Mouse (Mus musculus): ENCODE data around the gene Samd14. TPM values are rescaled to one million over a fixed set of nuclear protein-coding genes. Genes with fewer than 3 reads are reported as not detected.

Gene Samd14
- polyA plus RNA-seq, 1 experiment from 2014 or later = 94.6 TPM

- H3K9ac ChIP-seq = peak overlapping the region; percentile 15; the same call in 1 of the 2 replicates
- WGBS = 76% methylated on average over 8 of the region's 8 CpGs
- peaks cover 78% of the 10 kb centered on the region for H3K36me3 ChIP-seq
- H3K9me3 ChIP-seq (replicated peaks) = no peaks in the 10 kb centered on the region
- no peaks in the 10 kb centered on the region for H3K27me3 ChIP-seq
- H3K27ac ChIP-seq = peak overlapping the region; percentile 80
- no peak overlapping the region for H3K4me2 ChIP-seq (replicated peaks)
- H3K4me1 ChIP-seq = peaks cover 50% of the 10 kb centered on the region
- H3K4me3 ChIP-seq = no peak overlapping the region
- no peak for ATAC-seq (ENCODE audit: low FRiP score)
Measured at GRCm38 (mm10) chr11:95000128-95000527, 9.6 kb upstream of the Samd14 start.

GRCm38 (mm10) chr11:95000548-95000947, 9.1 kb upstream of the Samd14 start:
- Histone ChIP-seq H3K4me3 (no peak overlapping the region), H3K9ac (peak overlapping the region; percentile 15; the same call in 1 of the 2 replicates), H3K4me2 (replicated peaks) (no peak overlapping the region), H3K9me3 (replicated peaks) (no peaks in the 10 kb centered on the region), H3K36me3 (peaks cover 82% of the 10 kb centered on the region), H3K27ac (peak overlapping the region; percentile 80), H3K4me1 (peaks cover 48% of the 10 kb centered on the region), H3K27me3 (no peaks in the 10 kb centered on the region)
- peak; percentile 19 for ATAC-seq (ENCODE audit: low FRiP score)
- WGBS = 35% methylated on average over 4 of the region's 4 CpGs

GRCm38 (mm10) chr11:95001058-95001457, 8.6 kb upstream of the Samd14 start:
- H3K4me2 ChIP-seq (replicated peaks) = peak overlapping the region; percentile 19; the same call in 1 of the 2 replicates

GRCm38 (mm10) chr11:95001584-95002347, 7.9 kb upstream of the Samd14 start:
- Histone ChIP-seq H3K9me3 (replicated peaks) (no peaks in the 10 kb centered on the region), H3K27me3 (no peaks in the 10 kb centered on the region), H3K9ac (peak overlapping the region; percentile 13; the same call in 1 of the 2 replicates), H3K27ac (peak overlapping the region; percentile 30; the same call in 1 of the 2 replicates), H3K4me3 (no peak overlapping the region), H3K4me2 (replicated peaks) (no peak overlapping the region), H3K4me1 (peaks cover 45% of the 10 kb centered on the region), H3K36me3 (peaks cover 78% of the 10 kb centered on the region)
- 87% methylated on average over 21 of the region's 21 CpGs for WGBS
- no peak for ATAC-seq (ENCODE audit: low FRiP score)

More at GRCm38 (mm10) chr11:95001058-95001457, 8.6 kb upstream of the Samd14 start:
- H3K27ac ChIP-seq = peak overlapping the region; percentile 80
- H3K27me3 ChIP-seq = no peaks in the 10 kb centered on the region
- H3K36me3 ChIP-seq = peaks cover 85% of the 10 kb centered on the region
- 3% methylated on average over 8 of the region's 8 CpGs for WGBS
- ATAC-seq (ENCODE audit: low FRiP score) = peak; percentile 69
- peaks cover 48% of the 10 kb centered on the region for H3K4me1 ChIP-seq
- peak overlapping the region; percentile 33; the same call in 1 of the 2 replicates for H3K9ac ChIP-seq
- H3K4me3 ChIP-seq = no peak overlapping the region
- no peaks in the 10 kb centered on the region for H3K9me3 ChIP-seq (replicated peaks)

- WGBS = 92% methylated on average over 8 of the region's 8 CpGs
- Histone ChIP-seq H3K4me1 (peaks cover 48% of the 10 kb centered on the region), H3K27ac (no peak overlapping the region), H3K36me3 (peaks cover 68% of the 10 kb centered on the region), H3K4me3 (no peak overlapping the region), H3K9ac (no peak overlapping the region), H3K27me3 (no peaks in the 10 kb centered on the region), H3K4me2 (replicated peaks) (no peak overlapping the region), H3K9me3 (replicated peaks) (no peaks in the 10 kb centered on the region)
- no peak for ATAC-seq (ENCODE audit: low FRiP score)
Measured at GRCm38 (mm10) chr11:95002705-95003104, 7.0 kb upstream of the Samd14 start.

- WGBS = 88% methylated on average over 12 of the region's 12 CpGs
- Histone ChIP-seq H3K4me2 (replicated peaks) (no peak overlapping the region), H3K36me3 (peaks cover 53% of the 10 kb centered on the region), H3K27me3 (no peaks in the 10 kb centered on the region), H3K4me1 (peaks cover 54% of the 10 kb centered on the region), H3K4me3 (no peak overlapping the region), H3K9me3 (replicated peaks) (no peaks in the 10 kb centered on the region), H3K27ac (peak overlapping the region; percentile 60), H3K9ac (peak overlapping the region; percentile 43; the same call in 1 of the 2 replicates)
- no peak for ATAC-seq (ENCODE audit: low FRiP score)
Measured at GRCm38 (mm10) chr11:95004136-95004936, 5.3 kb upstream of the Samd14 start.

- 57% methylated on average over 6 of the region's 6 CpGs for WGBS
- Histone ChIP-seq H3K4me3 (no peak overlapping the region), H3K4me2 (replicated peaks) (no peak overlapping the region), H3K9me3 (replicated peaks) (no peaks in the 10 kb centered on the region), H3K4me1 (peaks cover 55% of the 10 kb centered on the region), H3K27me3 (no peaks in the 10 kb centered on the region), H3K36me3 (peaks cover 48% of the 10 kb centered on the region), H3K27ac (peak overlapping the region; percentile 60), H3K9ac (0 out of 2 replicates have a peak overlapping the region, but pooled peaks have one; percentile 43)
- ATAC-seq (ENCODE audit: low FRiP score) = no peak
Measured at GRCm38 (mm10) chr11:95004937-95005198, 4.8 kb upstream of the Samd14 start.

GRCm38 (mm10) chr11:95006038-95006437, 3.6 kb upstream of the Samd14 start:
- WGBS = 33% methylated on average over 4 of the region's 4 CpGs
- H3K9ac ChIP-seq = 0 out of 2 replicates have a peak overlapping the region, but pooled peaks have one; percentile 5

GRCm38 (mm10) chr11:95006525-95007219, 3.0 kb upstream of the Samd14 start:
- H3K4me1 ChIP-seq = peaks cover 47% of the 10 kb centered on the region
- no peaks in the 10 kb centered on the region for H3K9me3 ChIP-seq (replicated peaks)
- H3K4me2 ChIP-seq (replicated peaks) = peak overlapping the region; percentile 66
- H3K27me3 ChIP-seq = no peaks in the 10 kb centered on the region
- 2% methylated on average over 27 of the region's 27 CpGs for WGBS
- H3K36me3 ChIP-seq = peaks cover 39% of the 10 kb centered on the region
- H3K4me3 ChIP-seq = peak overlapping the region; percentile 35
- ATAC-seq (ENCODE audit: low FRiP score) = peak; percentile 53
- peak overlapping the region; percentile 61 for H3K9ac ChIP-seq
- peak overlapping the region; percentile 75 for H3K27ac ChIP-seq

More at GRCm38 (mm10) chr11:95006038-95006437, 3.6 kb upstream of the Samd14 start:
- peak overlapping the region; percentile 66 for H3K4me2 ChIP-seq (replicated peaks)
- H3K27ac ChIP-seq = peak overlapping the region; percentile 75
- no peaks in the 10 kb centered on the region for H3K9me3 ChIP-seq (replicated peaks)
- no peaks in the 10 kb centered on the region for H3K27me3 ChIP-seq
- H3K36me3 ChIP-seq = peaks cover 43% of the 10 kb centered on the region
- ATAC-seq (ENCODE audit: low FRiP score) = no peak; the same call in 1 of the 2 replicates
- H3K4me3 ChIP-seq = peak overlapping the region; percentile 35
- peaks cover 46% of the 10 kb centered on the region for H3K4me1 ChIP-seq

GRCm38 (mm10) chr11:95007418-95007817, 2.3 kb upstream of the Samd14 start:
- no peaks in the 10 kb centered on the region for H3K27me3 ChIP-seq
- H3K4me2 ChIP-seq (replicated peaks) = peak overlapping the region; percentile 66; the same call in 1 of the 2 replicates
- H3K27ac ChIP-seq = peak overlapping the region; percentile 75; the same call in 1 of the 2 replicates
- peaks cover 54% of the 10 kb centered on the region for H3K4me1 ChIP-seq
- ATAC-seq (ENCODE audit: low FRiP score) = no peak
- peaks cover 32% of the 10 kb centered on the region for H3K36me3 ChIP-seq
- H3K9me3 ChIP-seq (replicated peaks) = no peaks in the 10 kb centered on the region
- H3K9ac ChIP-seq = no peak overlapping the region; the same call in 1 of the 2 replicates
- 82% methylated on average over 3 of the region's 3 CpGs for WGBS
- H3K4me3 ChIP-seq = no peak overlapping the region

- peak overlapping the region; percentile 98 for H3K27ac ChIP-seq
- H3K9ac ChIP-seq = peak overlapping the region; percentile 95
- ATAC-seq (ENCODE audit: low FRiP score) = peak; percentile 22; the same call in 1 of the 2 replicates
- 39% methylated on average over 15 of the region's 15 CpGs for WGBS
- peak overlapping the region; percentile 72 for H3K4me3 ChIP-seq
- no peaks in the 10 kb centered on the region for H3K9me3 ChIP-seq (replicated peaks)
- peak overlapping the region; percentile 77 for H3K4me2 ChIP-seq (replicated peaks)
- H3K27me3 ChIP-seq = no peaks in the 10 kb centered on the region
- H3K4me1 ChIP-seq = peaks cover 67% of the 10 kb centered on the region
- peaks cover 19% of the 10 kb centered on the region for H3K36me3 ChIP-seq
Measured at GRCm38 (mm10) chr11:95008661-95009628, 734 bp upstream of the Samd14 start.
